Mouse (Mus musculus): Measurements from ENCODE around the gene Ptprs. TPM values are rescaled to one million over a fixed set of nuclear protein-coding genes. Genes with fewer than 3 reads are reported as not detected.

The Ptprs gene
- polyA plus RNA-seq, 1 experiment from 2014 or later, result 76.1 TPM

DNA sequence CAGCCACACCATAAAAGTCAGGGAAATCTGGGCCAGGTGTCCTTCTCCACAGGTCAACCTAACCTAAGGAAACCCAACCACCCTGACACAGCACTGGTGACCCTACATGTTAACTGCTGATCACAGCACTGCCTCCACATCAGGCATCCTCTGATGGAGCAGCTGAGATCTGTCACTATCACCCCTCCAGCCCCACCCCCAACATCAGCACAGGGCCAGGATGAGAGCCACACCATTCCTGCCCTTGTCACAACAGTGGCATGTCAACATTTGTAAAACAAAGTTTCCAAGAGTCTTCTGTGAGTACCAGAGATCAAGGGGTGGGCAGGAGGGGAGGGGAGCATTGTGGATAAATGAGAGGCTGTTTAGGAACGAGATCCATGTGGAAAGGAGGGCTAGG, 12.8 kb downstream of the Ptprs start:
- Histone ChIP-seq H3K27ac (ENCODE audit: low read length) (peak overlapping the region; percentile 93), H3K4me3 (ENCODE audit: low read length) (no peak overlapping the region), H3K4me2 (replicated peaks; ENCODE audit: low read depth, low read length) (peak overlapping the region; percentile 67; the same call in 1 of the 2 replicates), H3K9ac (replicated peaks; ENCODE audit: low read length) (peak overlapping the region; percentile 57; the same call in 1 of the 2 replicates), H3K9me3 (ENCODE audit: low read length) (0 out of 2 replicates have a peak, but pooled peaks cover 2% of the 10 kb centered on the region), H3K36me3 (ENCODE audit: insufficient read depth, low read length) (0 out of 2 replicates have a peak, but pooled peaks cover 2% of the 10 kb centered on the region), H3K4me1 (ENCODE audit: insufficient read depth, low read length) (peaks cover 52% of the 10 kb centered on the region), H3K27me3 (ENCODE audit: insufficient read depth, low read length) (no peaks in the 10 kb centered on the region)
- ATAC-seq (ENCODE audit: low FRiP score, low TSS enrichment), result no peak
- whole genome bisulfite sequencing, result 28% methylated on average over 1 of the region's 1 CpGs

DNA sequence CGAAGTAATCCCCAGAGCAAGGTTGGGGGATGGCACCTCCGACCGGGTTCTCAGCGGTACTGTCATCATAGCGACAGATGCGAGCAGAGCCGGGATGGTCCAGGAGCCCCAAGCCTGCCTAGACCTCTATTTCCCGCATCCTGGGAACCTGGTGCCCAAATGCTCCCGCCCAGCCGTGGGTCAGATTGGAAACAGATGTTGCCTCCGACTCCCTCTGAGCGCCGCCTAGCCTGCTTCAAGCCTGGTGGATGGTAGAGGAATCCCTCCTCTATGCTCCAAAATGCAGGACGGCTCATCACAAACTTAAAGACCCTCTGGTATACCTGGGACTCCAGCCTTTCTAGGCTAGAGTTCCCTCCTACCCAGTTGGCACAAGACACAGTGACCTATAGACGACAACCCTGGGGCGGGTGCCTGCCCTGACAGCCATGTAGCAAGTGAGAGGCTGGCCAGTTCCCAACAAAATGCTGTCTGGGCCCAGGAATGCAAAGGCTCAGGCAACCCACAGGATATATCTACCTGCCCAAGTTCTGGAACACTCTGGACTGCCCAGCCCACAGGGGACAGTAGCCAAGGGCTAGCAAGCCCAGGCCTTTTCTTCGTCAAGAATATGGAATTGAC, 13.3 kb downstream of the Ptprs start:
- peak overlapping the region; percentile 57 for H3K9ac ChIP-seq (replicated peaks; ENCODE audit: low read length)
- no peaks in the 10 kb centered on the region for H3K36me3 ChIP-seq (ENCODE audit: insufficient read depth, low read length)
- peak overlapping the region; percentile 67 for H3K4me2 ChIP-seq (replicated peaks; ENCODE audit: low read depth, low read length)
- H3K4me1 ChIP-seq (ENCODE audit: insufficient read depth, low read length), result peaks cover 46% of the 10 kb centered on the region
- no peak for ATAC-seq (ENCODE audit: low FRiP score, low TSS enrichment)
- H3K4me3 ChIP-seq (ENCODE audit: low read length), result peak overlapping the region; percentile 60
- H3K27me3 ChIP-seq (ENCODE audit: insufficient read depth, low read length), result no peaks in the 10 kb centered on the region
- peak overlapping the region; percentile 93 for H3K27ac ChIP-seq (ENCODE audit: low read length)
- 3% methylated on average over 17 of the region's 17 CpGs for WGBS
- H3K9me3 ChIP-seq (ENCODE audit: low read length), result no peaks in the 10 kb centered on the region

DNA sequence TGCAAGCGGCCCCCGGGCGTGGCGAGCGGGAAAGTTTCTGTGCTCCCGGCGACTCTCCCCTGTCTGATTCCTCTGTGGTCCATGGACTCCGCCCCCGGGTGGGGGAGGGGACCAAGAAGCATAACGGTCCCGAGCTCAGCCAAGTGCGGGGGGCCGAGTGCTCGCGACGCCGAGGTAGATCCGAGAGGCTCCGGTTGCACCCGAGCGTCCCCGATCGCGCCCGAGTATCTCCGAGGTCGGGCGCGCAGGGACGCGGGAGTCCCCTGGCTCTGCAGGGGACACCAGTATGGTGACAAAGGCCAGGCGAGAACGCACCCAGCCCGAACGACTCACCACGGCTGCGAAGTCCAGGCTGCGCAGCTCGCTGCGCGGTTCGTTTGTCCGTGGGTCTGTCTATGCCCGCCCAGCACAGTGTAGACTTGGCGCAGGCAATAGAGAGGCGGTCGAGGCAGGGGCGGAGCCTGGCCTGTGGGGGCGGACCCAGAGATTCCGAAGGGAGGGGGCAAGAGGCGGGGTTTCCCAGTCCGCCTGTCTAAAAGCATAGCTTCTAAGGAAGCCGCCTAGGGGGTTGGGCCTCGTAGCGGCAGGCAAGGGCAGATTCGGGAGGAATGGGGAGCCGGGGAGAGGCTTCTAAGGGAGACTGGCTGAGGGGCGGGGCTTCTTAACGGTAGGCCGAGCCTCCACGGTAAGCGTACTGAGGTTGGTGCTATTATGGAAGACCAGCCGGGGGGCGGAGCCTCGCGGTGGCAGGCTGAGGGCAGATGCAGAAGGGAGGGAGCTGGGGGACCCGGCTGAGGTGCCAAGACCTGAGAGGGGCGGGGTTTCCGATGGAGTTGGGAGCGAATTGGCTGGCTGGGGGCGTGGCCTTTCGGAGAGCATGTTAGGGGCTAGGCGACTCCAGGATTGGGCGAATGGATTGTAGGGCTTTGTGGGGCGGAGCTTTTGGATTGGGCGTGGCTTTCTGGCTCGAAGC, 14.2 kb downstream of the Ptprs start:
- under 1% methylated on average over 75 of the region's 77 CpGs for WGBS
- H3K27ac ChIP-seq (ENCODE audit: low read length), result peak overlapping the region; percentile 93
- H3K4me3 ChIP-seq (ENCODE audit: low read length), result peak overlapping the region; percentile 60
- H3K4me1 ChIP-seq (ENCODE audit: insufficient read depth, low read length), result peaks cover 38% of the 10 kb centered on the region
- peak overlapping the region; percentile 67 for H3K4me2 ChIP-seq (replicated peaks; ENCODE audit: low read depth, low read length)
- peaks cover 5% of the 10 kb centered on the region for H3K36me3 ChIP-seq (ENCODE audit: insufficient read depth, low read length)
- peak; percentile 94 for ATAC-seq (ENCODE audit: low FRiP score, low TSS enrichment)
- no peaks in the 10 kb centered on the region for H3K27me3 ChIP-seq (ENCODE audit: insufficient read depth, low read length)
- peak overlapping the region; percentile 74 for H3K9ac ChIP-seq (replicated peaks; ENCODE audit: low read length)
- H3K9me3 ChIP-seq (ENCODE audit: low read length), result no peaks in the 10 kb centered on the region

DNA sequence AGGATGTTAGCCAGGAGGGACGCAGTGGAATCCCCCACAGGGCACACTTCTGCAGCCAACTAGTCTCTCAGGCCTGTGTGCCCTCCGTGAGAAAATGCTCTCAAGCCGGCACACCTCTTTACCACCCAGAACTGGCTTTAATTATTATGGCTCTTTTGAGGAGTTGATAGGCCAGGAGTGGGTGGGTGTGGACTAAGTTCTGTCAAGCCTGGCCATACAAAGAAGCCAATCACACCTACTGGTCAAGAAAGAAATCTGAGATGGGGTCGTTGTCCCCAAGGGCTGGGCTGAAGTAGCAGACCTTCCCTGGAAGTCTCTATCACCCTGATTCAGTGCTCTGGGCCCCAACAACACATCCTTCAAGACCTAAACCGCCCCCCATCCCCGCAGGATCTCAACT, 15.4 kb downstream of the Ptprs start:
- H3K4me1 ChIP-seq (ENCODE audit: insufficient read depth, low read length), result peaks cover 34% of the 10 kb centered on the region
- H3K9me3 ChIP-seq (ENCODE audit: low read length), result no peaks in the 10 kb centered on the region
- H3K9ac ChIP-seq (replicated peaks; ENCODE audit: low read length), result peak overlapping the region; percentile 74
- H3K36me3 ChIP-seq (ENCODE audit: insufficient read depth, low read length), result peaks cover 6% of the 10 kb centered on the region
- ATAC-seq (ENCODE audit: low FRiP score, low TSS enrichment), result no peak
- peak overlapping the region; percentile 93 for H3K27ac ChIP-seq (ENCODE audit: low read length)
- no peaks in the 10 kb centered on the region for H3K27me3 ChIP-seq (ENCODE audit: insufficient read depth, low read length)
- H3K4me2 ChIP-seq (replicated peaks; ENCODE audit: low read depth, low read length), result peak overlapping the region; percentile 67
- 3% methylated on average over 6 of the region's 6 CpGs for WGBS
- peak overlapping the region; percentile 60 for H3K4me3 ChIP-seq (ENCODE audit: low read length)

DNA sequence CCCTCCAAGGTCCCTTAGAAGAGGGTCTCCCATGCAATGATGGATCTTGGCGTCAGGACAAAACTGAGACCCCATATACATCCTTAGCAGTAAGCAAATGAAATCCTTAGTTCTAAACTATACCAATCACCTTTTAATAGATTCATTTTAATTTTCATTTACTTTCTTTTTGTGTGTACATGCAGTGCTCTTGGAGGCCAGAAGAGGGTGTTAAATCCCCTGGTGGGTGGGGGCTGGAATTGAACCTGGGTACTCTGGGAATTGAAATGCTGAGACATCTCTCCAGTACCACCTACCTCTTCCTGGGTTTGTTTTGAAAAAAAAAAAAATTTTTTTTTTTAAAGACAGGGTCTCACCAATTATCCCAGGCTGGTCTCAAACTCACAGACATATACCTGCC, 18.8 kb downstream of the Ptprs start:
- peaks cover 20% of the 10 kb centered on the region for H3K4me1 ChIP-seq (ENCODE audit: insufficient read depth, low read length)
- no peak for ATAC-seq (ENCODE audit: low FRiP score, low TSS enrichment)
- no peaks in the 10 kb centered on the region for H3K9me3 ChIP-seq (ENCODE audit: low read length)
- H3K9ac ChIP-seq (replicated peaks; ENCODE audit: low read length), result no peak overlapping the region
- no peaks in the 10 kb centered on the region for H3K27me3 ChIP-seq (ENCODE audit: insufficient read depth, low read length)
- H3K4me3 ChIP-seq (ENCODE audit: low read length), result no peak overlapping the region
- no peak overlapping the region for H3K4me2 ChIP-seq (replicated peaks; ENCODE audit: low read depth, low read length)
- H3K27ac ChIP-seq (ENCODE audit: low read length), result no peak overlapping the region
- peaks cover 34% of the 10 kb centered on the region for H3K36me3 ChIP-seq (ENCODE audit: insufficient read depth, low read length)
- WGBS, result 96% methylated on average over 1 of the region's 1 CpGs

DNA sequence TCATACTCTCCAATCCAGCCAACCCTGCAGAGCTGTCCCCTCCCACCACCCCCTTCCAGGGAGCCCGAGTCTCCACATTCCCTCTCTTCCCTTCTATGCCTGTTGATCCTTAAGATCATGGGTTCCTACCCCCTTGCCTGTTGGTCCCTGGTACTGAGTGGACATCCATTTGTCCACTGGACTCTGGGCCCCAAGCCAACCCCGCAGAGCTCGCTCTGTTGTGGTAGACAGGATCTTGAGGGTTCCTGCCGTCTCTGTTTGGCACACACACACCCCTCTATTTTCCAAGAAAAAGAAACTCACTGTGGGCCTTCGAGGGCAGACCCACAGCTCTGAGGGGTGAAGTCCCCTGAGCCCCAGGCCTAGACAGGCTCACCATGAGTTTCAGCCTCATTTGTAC, 19.9 kb downstream of the Ptprs start:
- peaks cover 45% of the 10 kb centered on the region for H3K36me3 ChIP-seq (ENCODE audit: insufficient read depth, low read length)
- no peak overlapping the region for H3K9ac ChIP-seq (replicated peaks; ENCODE audit: low read length)
- no peak overlapping the region for H3K27ac ChIP-seq (ENCODE audit: low read length)
- no peak for ATAC-seq (ENCODE audit: low FRiP score, low TSS enrichment)
- WGBS, result 79% methylated on average over 5 of the region's 5 CpGs
- no peaks in the 10 kb centered on the region for H3K9me3 ChIP-seq (ENCODE audit: low read length)
- H3K4me1 ChIP-seq (ENCODE audit: insufficient read depth, low read length), result peaks cover 20% of the 10 kb centered on the region
- no peaks in the 10 kb centered on the region for H3K27me3 ChIP-seq (ENCODE audit: insufficient read depth, low read length)
- H3K4me3 ChIP-seq (ENCODE audit: low read length), result no peak overlapping the region
- H3K4me2 ChIP-seq (replicated peaks; ENCODE audit: low read depth, low read length), result no peak overlapping the region

DNA sequence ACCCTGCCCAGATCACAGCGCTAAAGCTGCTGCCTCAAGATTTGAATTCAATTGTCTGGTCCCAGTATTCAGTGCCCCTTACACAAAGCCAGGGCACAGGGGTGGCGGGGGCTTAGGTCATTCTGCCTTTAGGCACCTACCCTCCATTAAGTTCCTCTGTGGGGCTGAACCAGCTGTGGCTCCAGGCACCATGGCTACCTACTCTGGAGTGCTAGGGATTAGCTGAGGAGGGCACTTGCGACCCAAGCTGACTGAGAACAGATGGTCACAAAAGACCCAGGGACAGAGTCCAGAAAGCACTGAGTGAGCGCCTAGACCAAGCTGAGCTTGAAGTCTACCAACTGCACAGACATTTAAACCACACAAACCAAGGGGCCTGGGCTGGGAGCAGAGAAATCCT, 22.6 kb downstream of the Ptprs start:
- H3K9ac ChIP-seq (replicated peaks; ENCODE audit: low read length), result no peak overlapping the region
- no peak overlapping the region for H3K27ac ChIP-seq (ENCODE audit: low read length)
- H3K4me2 ChIP-seq (replicated peaks; ENCODE audit: low read depth, low read length), result no peak overlapping the region
- ATAC-seq (ENCODE audit: low FRiP score, low TSS enrichment), result no peak
- H3K27me3 ChIP-seq (ENCODE audit: insufficient read depth, low read length), result no peaks in the 10 kb centered on the region
- no peaks in the 10 kb centered on the region for H3K9me3 ChIP-seq (ENCODE audit: low read length)
- WGBS, result 92% methylated on average over 4 of the region's 4 CpGs
- no peaks in the 10 kb centered on the region for H3K4me1 ChIP-seq (ENCODE audit: insufficient read depth, low read length)
- H3K36me3 ChIP-seq (ENCODE audit: insufficient read depth, low read length), result peaks cover 71% of the 10 kb centered on the region
- H3K4me3 ChIP-seq (ENCODE audit: low read length), result no peak overlapping the region

DNA sequence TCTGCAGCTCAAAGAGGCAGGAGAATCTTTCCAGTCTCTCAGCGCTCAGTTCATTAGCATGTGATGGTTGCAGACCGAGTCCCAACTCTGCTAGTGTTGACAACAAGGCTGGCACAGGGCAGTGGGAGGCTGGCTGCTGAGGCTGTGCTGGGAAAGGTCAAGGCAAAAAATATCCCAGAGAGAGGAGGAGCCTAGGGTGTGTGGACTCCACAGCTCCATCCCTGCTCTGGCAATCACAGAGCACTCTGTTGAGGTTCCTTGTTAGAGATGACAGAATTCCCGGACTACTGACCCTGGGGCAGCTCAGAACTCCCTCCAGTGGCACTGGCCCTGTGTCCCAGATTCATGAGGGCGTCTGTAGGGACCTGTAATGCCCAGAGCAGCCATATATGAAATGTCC, 23.0 kb downstream of the Ptprs start:
- H3K9ac ChIP-seq (replicated peaks; ENCODE audit: low read length), result no peak overlapping the region

DNA sequence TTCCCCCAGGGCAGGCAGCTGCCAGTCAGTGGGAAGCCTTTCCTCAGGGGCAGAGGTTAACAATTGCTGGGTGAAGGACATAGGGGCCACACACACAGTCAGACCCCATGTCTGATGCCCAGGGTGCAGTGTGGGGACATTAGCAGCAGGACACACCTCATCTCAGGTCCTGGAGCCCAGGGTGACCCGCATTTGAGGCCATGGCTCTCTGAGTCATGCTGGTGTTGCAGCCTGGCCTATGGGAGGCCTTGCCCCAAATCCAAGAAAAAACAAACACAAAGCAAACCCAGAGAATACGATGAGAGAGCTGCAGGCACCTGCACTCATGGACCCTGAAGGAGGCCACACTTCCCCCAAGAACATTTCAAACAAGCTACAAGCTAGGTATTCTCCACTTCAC, 28.6 kb downstream of the Ptprs start:
- no peaks in the 10 kb centered on the region for H3K4me1 ChIP-seq (ENCODE audit: insufficient read depth, low read length)
- no peaks in the 10 kb centered on the region for H3K27me3 ChIP-seq (ENCODE audit: insufficient read depth, low read length)
- H3K9ac ChIP-seq (replicated peaks; ENCODE audit: low read length), result no peak overlapping the region
- H3K27ac ChIP-seq (ENCODE audit: low read length), result no peak overlapping the region
- H3K9me3 ChIP-seq (ENCODE audit: low read length), result no peaks in the 10 kb centered on the region
- no peak overlapping the region for H3K4me2 ChIP-seq (replicated peaks; ENCODE audit: low read depth, low read length)
- peaks cover 88% of the 10 kb centered on the region for H3K36me3 ChIP-seq (ENCODE audit: insufficient read depth, low read length)
- WGBS, result 82% methylated on average over 2 of the region's 2 CpGs
- H3K4me3 ChIP-seq (ENCODE audit: low read length), result no peak overlapping the region
- ATAC-seq (ENCODE audit: low FRiP score, low TSS enrichment), result no peak

More for the DNA sequence above, 23.0 kb downstream of the Ptprs start:
- H3K27me3 ChIP-seq (ENCODE audit: insufficient read depth, low read length), result no peaks in the 10 kb centered on the region
- ATAC-seq (ENCODE audit: low FRiP score, low TSS enrichment), result no peak
- H3K4me3 ChIP-seq (ENCODE audit: low read length), result no peak overlapping the region
- no peaks in the 10 kb centered on the region for H3K9me3 ChIP-seq (ENCODE audit: low read length)
- H3K4me2 ChIP-seq (replicated peaks; ENCODE audit: low read depth, low read length), result no peak overlapping the region
- peaks cover 76% of the 10 kb centered on the region for H3K36me3 ChIP-seq (ENCODE audit: insufficient read depth, low read length)
- no peaks in the 10 kb centered on the region for H3K4me1 ChIP-seq (ENCODE audit: insufficient read depth, low read length)
- no peak overlapping the region for H3K27ac ChIP-seq (ENCODE audit: low read length)
- WGBS, result 79% methylated on average over 4 of the region's 4 CpGs

DNA sequence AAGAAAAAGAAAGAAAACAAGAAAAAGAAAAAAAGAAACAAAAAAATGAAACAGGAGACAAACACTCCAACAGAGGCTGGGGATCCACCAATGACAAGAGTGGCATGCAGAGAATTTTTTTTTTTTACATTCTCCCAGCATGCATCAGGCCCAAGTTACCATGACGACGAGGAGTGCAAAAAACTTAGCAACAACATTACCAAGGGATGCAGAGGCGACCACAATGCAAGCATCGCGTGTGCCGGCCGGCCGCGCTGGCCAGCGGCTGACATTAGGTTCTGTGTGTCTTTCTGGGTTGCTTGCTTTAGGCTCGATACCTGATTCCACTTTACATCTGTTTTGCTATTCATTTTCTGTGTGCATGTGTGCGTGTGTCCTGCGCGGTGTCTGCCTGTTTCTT, 30.9 kb downstream of the Ptprs start:
- Histone ChIP-seq H3K4me1 (ENCODE audit: insufficient read depth, low read length) (no peaks in the 10 kb centered on the region), H3K36me3 (ENCODE audit: insufficient read depth, low read length) (peaks cover 74% of the 10 kb centered on the region), H3K27me3 (ENCODE audit: insufficient read depth, low read length) (no peaks in the 10 kb centered on the region), H3K27ac (ENCODE audit: low read length) (no peak overlapping the region), H3K4me2 (replicated peaks; ENCODE audit: low read depth, low read length) (no peak overlapping the region), H3K9me3 (ENCODE audit: low read length) (no peaks in the 10 kb centered on the region), H3K9ac (replicated peaks; ENCODE audit: low read length) (no peak overlapping the region), H3K4me3 (ENCODE audit: low read length) (no peak overlapping the region)
- ATAC-seq (ENCODE audit: low FRiP score, low TSS enrichment), result no peak
- 82% methylated on average over 14 of the region's 14 CpGs for WGBS
